Mouse (Mus musculus): ENCODE data around the gene Cyp2d26. TPM values are rescaled to one million over a fixed set of nuclear protein-coding genes. Genes with fewer than 3 reads are reported as not detected.

The Cyp2d26 gene
- 915 and 932 TPM in 2 replicates for polyA plus RNA-seq (2012; rRNA removed)

DNA sequence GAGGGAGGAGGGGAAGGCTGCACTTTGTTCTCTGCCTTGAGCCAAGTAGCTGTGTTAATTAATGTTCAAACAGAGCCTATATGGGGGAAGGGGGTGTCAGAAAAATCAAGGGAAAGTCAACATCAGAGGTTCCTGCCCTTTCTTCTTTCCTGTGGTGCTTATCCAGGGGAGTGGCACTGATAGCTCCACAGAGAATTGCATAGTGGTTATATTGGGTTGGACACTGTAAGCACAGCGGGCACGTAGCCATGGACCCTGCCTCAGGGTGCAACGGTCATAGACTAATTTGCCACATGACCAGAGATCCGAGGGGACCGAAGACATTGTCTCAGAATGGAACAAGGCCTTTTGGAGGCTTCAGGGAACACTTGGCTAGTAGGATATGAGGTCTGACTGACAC lies at the start of gene Cyp2d26:
Cyp2d26 (minus strand) TSS at position 18 of the 400 bp plus-strand sequence.

GRCm38 (mm10) chr15:82763631-82764420 lies 30.3 kb downstream of the Cyp2d26 start, which contains the start of gene Cyp2d40:
Cyp2d40 (minus strand) TSS chr15:82764183.

Other genes with a start within 250 kb of the Cyp2d26 start
- 0.02 TPM in 1 of 2 replicates, not detected in the other for gene Cyp2d12, start 239.2 kb downstream of the Cyp2d26 start, polyA plus RNA-seq (2012; rRNA removed)
- not detected in 2 replicates for gene Cyp2d34, start 173.3 kb downstream of the Cyp2d26 start, polyA plus RNA-seq (2012; rRNA removed)
- 0.15 and 0.31 TPM in 2 replicates for gene Cyp2d40, start 30.1 kb downstream of the Cyp2d26 start, polyA plus RNA-seq (2012; rRNA removed)
- gene Tcf20, start 193.6 kb upstream of the Cyp2d26 start, polyA plus RNA-seq (2012; rRNA removed): 4.6 and 5.0 TPM in 2 replicates
- 7.5 and 8.4 TPM in 2 replicates for gene Nfam1, start 239.0 kb upstream of the Cyp2d26 start, polyA plus RNA-seq (2012; rRNA removed)